Mouse (Mus musculus): ENCODE data around the gene Snx7. TPM values are rescaled to one million over a fixed set of nuclear protein-coding genes. Genes with fewer than 3 reads are reported as not detected.

Gene Snx7
- polyA plus RNA-seq, 1 experiment from 2014 or later, result 13.0 TPM

DNA sequence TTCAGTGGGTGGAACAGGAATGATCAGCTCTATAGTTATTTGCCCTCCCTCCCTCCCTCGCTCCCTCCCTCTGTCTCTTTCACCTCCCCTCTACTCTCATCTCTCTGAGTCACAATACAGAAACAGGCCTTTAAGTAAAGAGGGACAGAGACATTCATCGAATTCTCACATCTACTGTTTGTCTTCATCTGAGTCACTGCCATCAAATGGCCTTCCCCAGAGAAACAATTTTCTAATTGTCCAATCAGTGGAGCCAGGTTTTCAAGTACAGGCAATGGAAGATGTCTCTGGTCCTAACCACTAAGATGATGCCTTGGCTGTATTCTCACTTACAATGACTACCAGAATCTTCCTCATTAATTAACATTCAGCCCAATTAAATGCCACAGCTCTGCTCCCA is 5.8 kb downstream of the Snx7 start:
- Histone ChIP-seq H3K9me3 (replicated peaks; ENCODE audit: control insufficient read depth, low read length) (no peaks in the 10 kb centered on the region), H3K4me1 (ENCODE audit: control insufficient read depth, insufficient read depth, low read length) (no peaks in the 10 kb centered on the region), H3K27ac (ENCODE audit: low read depth, low read length) (no peak overlapping the region), H3K4me2 (ENCODE audit: low read length) (no peak overlapping the region), H3K27me3 (replicated peaks; ENCODE audit: control insufficient read depth, insufficient read depth, low read length) (no peaks in the 10 kb centered on the region), H3K9ac (ENCODE audit: low read length) (no peak overlapping the region), H3K36me3 (ENCODE audit: control insufficient read depth, insufficient read depth, low read length) (no peaks in the 10 kb centered on the region), H3K4me3 (ENCODE audit: low read depth, low read length) (no peak overlapping the region)
- WGBS, result 68% methylated on average over 2 of the region's 2 CpGs
- DNase-seq (ENCODE audit: low spot score), result no peak
- ATAC-seq, result no peak

DNA sequence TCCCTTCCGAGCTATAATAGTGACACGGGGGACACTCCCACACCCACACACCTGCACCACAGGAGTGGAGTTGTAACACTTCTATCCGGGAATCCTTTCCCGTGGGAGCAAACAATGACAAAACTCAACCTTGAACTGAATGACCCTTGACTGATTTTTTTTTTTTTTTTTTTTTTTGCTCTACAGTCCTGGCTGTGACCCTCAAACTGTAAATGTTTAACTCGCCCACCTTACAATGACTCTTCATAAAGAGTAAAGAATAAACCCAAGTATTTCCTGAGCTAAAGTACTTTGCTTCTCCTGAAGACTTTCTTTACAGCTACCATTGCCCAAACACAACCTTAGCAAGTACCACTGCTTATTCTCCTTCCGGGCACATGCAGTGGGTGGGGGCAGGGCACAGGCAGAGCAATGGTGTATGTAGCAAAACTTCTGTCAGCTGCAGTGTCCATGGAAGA is 6.7 kb downstream of the Snx7 start:
- no peak for ATAC-seq
- 89% methylated on average over 6 of the region's 6 CpGs for WGBS
- H3K4me2 ChIP-seq (ENCODE audit: low read length), result no peak overlapping the region
- no peaks in the 10 kb centered on the region for H3K9me3 ChIP-seq (replicated peaks; ENCODE audit: control insufficient read depth, low read length)
- no peak overlapping the region for H3K4me3 ChIP-seq (ENCODE audit: low read depth, low read length)
- no peak overlapping the region for H3K27ac ChIP-seq (ENCODE audit: low read depth, low read length)
- no peaks in the 10 kb centered on the region for H3K27me3 ChIP-seq (replicated peaks; ENCODE audit: control insufficient read depth, insufficient read depth, low read length)
- no peak for DNase-seq (ENCODE audit: low spot score)
- no peaks in the 10 kb centered on the region for H3K36me3 ChIP-seq (ENCODE audit: control insufficient read depth, insufficient read depth, low read length)
- no peaks in the 10 kb centered on the region for H3K4me1 ChIP-seq (ENCODE audit: control insufficient read depth, insufficient read depth, low read length)
- no peak overlapping the region for H3K9ac ChIP-seq (ENCODE audit: low read length)

DNA sequence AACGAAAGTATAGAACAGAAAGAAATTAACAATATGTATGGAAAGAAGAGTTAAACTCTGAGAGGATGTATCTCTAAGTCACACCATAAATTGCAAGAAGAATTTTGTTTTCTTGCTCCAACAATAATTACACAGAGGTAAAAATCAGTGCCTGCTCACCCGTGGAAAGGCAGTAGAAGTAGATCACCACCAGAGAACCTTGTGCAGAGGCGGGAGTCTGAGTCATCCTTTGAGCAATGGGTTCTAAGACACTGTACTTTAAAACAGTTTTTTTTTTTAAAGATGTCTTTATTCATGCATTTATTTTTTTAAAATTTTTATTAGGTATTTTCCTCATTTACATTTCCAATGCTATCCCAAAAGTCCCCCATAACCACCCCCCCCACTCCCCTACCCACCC is 9.7 kb downstream of the Snx7 start:
- H3K4me3 ChIP-seq (ENCODE audit: low read depth, low read length), result no peak overlapping the region
- no peak overlapping the region for H3K27ac ChIP-seq (ENCODE audit: low read depth, low read length)
- H3K36me3 ChIP-seq (ENCODE audit: control insufficient read depth, insufficient read depth, low read length), result no peaks in the 10 kb centered on the region
- DNase-seq (ENCODE audit: low spot score) (no peak), ATAC-seq (no peak)
- no peaks in the 10 kb centered on the region for H3K27me3 ChIP-seq (replicated peaks; ENCODE audit: control insufficient read depth, insufficient read depth, low read length)
- 95% methylated on average over 3 of the region's 3 CpGs for WGBS
- H3K4me1 ChIP-seq (ENCODE audit: control insufficient read depth, insufficient read depth, low read length), result no peaks in the 10 kb centered on the region
- no peak overlapping the region for H3K9ac ChIP-seq (ENCODE audit: low read length)
- H3K4me2 ChIP-seq (ENCODE audit: low read length), result no peak overlapping the region
- H3K9me3 ChIP-seq (replicated peaks; ENCODE audit: control insufficient read depth, low read length), result no peaks in the 10 kb centered on the region

DNA sequence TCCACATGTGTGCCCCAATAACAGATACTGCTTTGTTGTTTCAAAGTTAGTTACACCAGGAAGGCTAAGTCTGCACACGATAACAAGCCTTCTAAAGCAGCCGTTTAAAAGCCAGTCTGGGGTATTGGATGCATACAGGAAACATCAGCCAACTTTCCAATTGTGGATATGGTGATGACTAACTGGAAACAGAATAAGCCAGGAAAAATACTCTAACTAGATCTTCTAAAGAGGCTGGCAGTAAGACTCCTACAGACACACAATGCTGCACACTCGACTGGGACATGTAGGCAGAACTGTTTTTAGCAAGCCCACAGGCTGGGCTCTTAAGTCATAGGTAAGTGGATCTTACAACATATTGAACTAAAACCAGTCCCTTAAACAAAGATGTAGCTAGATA is 15.0 kb downstream of the Snx7 start:
- no peak overlapping the region for H3K4me2 ChIP-seq (ENCODE audit: low read length)
- H3K27me3 ChIP-seq (replicated peaks; ENCODE audit: control insufficient read depth, insufficient read depth, low read length), result no peaks in the 10 kb centered on the region
- no peaks in the 10 kb centered on the region for H3K36me3 ChIP-seq (ENCODE audit: control insufficient read depth, insufficient read depth, low read length)
- no peak overlapping the region for H3K9ac ChIP-seq (ENCODE audit: low read length)
- WGBS, result 81% methylated on average over 3 of the region's 3 CpGs
- ATAC-seq (no peak), DNase-seq (ENCODE audit: low spot score) (no peak)
- H3K4me1 ChIP-seq (ENCODE audit: control insufficient read depth, insufficient read depth, low read length), result no peaks in the 10 kb centered on the region
- no peak overlapping the region for H3K27ac ChIP-seq (ENCODE audit: low read depth, low read length)
- H3K9me3 ChIP-seq (replicated peaks; ENCODE audit: control insufficient read depth, low read length), result no peaks in the 10 kb centered on the region
- H3K4me3 ChIP-seq (ENCODE audit: low read depth, low read length), result no peak overlapping the region

DNA sequence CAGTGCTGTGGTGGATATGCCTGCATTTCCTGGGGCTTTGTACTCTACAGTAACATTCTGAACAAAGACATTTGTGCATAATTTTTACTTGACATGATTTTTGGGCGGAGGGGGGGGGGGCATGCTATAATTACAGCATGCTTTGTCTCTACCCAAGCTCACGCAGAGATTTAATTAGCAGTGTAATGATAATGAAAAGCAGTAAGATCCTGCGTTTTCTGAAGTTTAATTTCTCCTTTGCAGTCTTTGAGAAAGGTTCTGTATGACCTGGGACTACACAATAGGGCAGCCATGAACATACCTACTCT is 16.7 kb downstream of the Snx7 start:
- no peak overlapping the region for H3K4me2 ChIP-seq (ENCODE audit: low read length)
- peak; percentile 38 for DNase-seq (ENCODE audit: low spot score)

DNA sequence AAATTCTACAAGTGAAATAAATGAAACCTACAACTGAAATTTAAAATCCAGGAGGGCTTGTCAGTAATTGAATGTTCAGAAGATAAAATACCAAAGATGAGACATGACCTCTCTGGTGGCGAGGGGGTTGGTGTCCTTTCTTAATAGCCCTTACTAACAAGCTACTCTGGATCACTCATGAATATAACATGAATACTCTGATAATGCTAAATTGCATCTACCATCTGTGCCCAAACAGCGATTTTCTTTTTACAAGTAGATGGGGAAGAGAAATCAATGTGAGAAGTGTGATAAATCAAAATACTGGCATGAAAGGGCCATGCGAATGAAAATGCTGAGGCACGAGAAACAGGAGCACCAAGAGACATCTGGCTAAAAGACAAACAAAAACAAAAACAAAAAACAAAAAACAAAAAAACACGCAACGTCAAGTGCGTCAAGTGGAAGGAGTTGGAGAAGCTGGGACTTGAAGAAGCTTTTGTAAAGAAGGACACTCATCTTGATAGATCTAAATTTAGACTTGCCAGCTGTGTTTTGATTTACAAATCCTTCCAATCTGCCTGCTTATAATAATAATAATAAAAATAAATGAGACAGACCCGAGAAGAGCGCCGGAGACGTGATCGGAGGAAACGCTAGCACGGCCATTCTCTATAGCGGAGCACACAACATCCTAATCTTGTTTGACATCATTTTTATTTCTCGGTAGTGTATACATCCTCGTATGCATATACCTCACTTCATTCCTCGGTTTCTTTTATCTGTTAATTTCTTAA is 17.3 kb downstream of the Snx7 start:
- Histone ChIP-seq H3K36me3 (ENCODE audit: control insufficient read depth, insufficient read depth, low read length) (no peaks in the 10 kb centered on the region), H3K4me1 (ENCODE audit: control insufficient read depth, insufficient read depth, low read length) (no peaks in the 10 kb centered on the region), H3K27ac (ENCODE audit: low read depth, low read length) (peak overlapping the region; percentile 39; the same call in 1 of the 2 replicates), H3K4me2 (ENCODE audit: low read length) (no peak overlapping the region), H3K9me3 (replicated peaks; ENCODE audit: control insufficient read depth, low read length) (no peaks in the 10 kb centered on the region), H3K4me3 (ENCODE audit: low read depth, low read length) (no peak overlapping the region), H3K9ac (ENCODE audit: low read length) (no peak overlapping the region), H3K27me3 (replicated peaks; ENCODE audit: control insufficient read depth, insufficient read depth, low read length) (no peaks in the 10 kb centered on the region)
- DNase-seq (ENCODE audit: low spot score) (peak; percentile 70), ATAC-seq (peak; percentile 80)
- 67% methylated on average over 18 of the region's 18 CpGs for WGBS

More for the DNA sequence above, 16.7 kb downstream of the Snx7 start:
- Histone ChIP-seq H3K9ac (ENCODE audit: low read length) (no peak overlapping the region), H3K4me1 (ENCODE audit: control insufficient read depth, insufficient read depth, low read length) (no peaks in the 10 kb centered on the region), H3K9me3 (replicated peaks; ENCODE audit: control insufficient read depth, low read length) (no peaks in the 10 kb centered on the region), H3K27me3 (replicated peaks; ENCODE audit: control insufficient read depth, insufficient read depth, low read length) (no peaks in the 10 kb centered on the region), H3K36me3 (ENCODE audit: control insufficient read depth, insufficient read depth, low read length) (no peaks in the 10 kb centered on the region), H3K27ac (ENCODE audit: low read depth, low read length) (peak overlapping the region; percentile 39; the same call in 1 of the 2 replicates), H3K4me3 (ENCODE audit: low read depth, low read length) (no peak overlapping the region)
- ATAC-seq, result no peak
- WGBS, result 48% methylated on average over 3 of the region's 3 CpGs

DNA sequence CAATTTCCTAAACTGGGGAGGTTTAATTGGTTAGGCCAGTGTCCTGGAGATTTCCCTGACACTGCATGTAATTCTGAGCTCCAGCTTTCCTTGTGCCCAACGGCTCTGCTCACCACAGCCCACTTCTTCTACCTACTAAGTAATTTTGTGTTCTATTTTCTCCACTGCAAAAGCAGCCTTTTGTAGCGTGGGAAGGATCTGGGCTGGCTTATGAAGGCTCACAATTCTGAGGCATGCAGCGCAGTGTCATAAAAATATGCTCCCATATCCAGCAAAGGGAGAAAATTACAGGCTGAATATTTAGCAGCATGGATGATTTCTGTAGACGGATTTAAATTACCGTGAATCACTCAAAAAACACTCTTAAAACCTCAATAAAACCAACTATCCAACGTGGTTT is 19.9 kb downstream of the Snx7 start:
- ATAC-seq (no peak), DNase-seq (ENCODE audit: low spot score) (no peak)
- no peaks in the 10 kb centered on the region for H3K4me1 ChIP-seq (ENCODE audit: control insufficient read depth, insufficient read depth, low read length)
- no peak overlapping the region for H3K4me2 ChIP-seq (ENCODE audit: low read length)
- no peaks in the 10 kb centered on the region for H3K9me3 ChIP-seq (replicated peaks; ENCODE audit: control insufficient read depth, low read length)
- 0 out of 2 replicates have a peak overlapping the region, but pooled peaks have one; percentile 30 for H3K27ac ChIP-seq (ENCODE audit: low read depth, low read length)
- H3K27me3 ChIP-seq (replicated peaks; ENCODE audit: control insufficient read depth, insufficient read depth, low read length), result no peaks in the 10 kb centered on the region
- H3K4me3 ChIP-seq (ENCODE audit: low read depth, low read length), result no peak overlapping the region
- WGBS, result 84% methylated on average over 6 of the region's 6 CpGs
- H3K9ac ChIP-seq (ENCODE audit: low read length), result no peak overlapping the region
- no peaks in the 10 kb centered on the region for H3K36me3 ChIP-seq (ENCODE audit: control insufficient read depth, insufficient read depth, low read length)

DNA sequence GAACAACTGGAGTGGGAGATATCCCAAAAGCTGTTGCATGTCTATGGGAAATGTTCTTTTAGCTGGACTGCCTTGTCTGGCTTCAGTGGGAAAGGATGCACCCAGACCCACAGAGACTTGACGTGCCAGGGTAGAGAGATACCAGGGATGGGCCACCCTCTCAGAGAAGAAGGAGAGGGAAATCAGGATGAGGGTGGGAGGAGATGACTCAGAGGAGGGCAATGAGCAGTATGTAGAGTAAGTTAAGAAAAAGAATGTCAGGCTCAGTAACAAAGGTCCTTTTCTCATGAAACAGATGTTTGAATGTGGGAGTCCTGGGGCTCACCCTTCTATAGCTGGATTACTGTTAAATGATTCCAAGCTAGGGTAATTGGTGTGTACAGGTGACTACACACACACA is 26.1 kb downstream of the Snx7 start:
- H3K4me2 ChIP-seq (ENCODE audit: low read length), result no peak overlapping the region
- no peak for ATAC-seq

DNA sequence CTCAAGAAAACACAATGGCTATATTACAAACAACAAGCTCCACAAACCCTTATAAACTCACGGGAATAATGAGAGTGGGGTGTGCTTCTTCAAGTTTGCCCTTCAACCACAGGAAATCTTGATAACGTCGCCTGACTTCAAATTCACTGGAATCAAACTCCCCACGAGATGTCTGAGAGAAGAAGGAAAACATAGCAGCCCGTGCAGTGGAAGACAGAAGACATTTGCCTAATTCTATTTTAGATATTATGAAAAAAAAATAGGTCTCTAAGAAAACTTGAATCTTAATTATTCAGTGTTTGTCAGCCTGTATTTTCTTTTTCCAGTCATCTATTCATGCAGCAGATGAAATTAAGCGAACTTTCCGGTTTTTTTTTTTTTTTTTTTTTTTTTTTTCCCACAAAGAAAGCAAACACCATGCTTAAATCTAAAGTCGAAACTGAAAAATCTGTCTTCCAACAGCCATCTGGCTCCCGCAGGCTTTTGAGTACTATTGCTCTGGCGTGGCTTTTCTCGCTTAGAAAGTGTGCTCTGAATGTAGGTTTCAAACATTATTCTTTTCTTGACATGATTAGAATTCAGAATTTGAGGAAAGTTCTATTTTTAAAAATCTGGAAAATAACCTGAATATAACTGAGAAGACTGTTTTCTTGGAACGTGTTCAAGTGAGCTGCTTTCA is 28.7 kb downstream of the Snx7 start:
- no peaks in the 10 kb centered on the region for H3K9me3 ChIP-seq (replicated peaks; ENCODE audit: control insufficient read depth, low read length)
- H3K36me3 ChIP-seq (ENCODE audit: control insufficient read depth, insufficient read depth, low read length), result no peaks in the 10 kb centered on the region
- H3K4me1 ChIP-seq (ENCODE audit: control insufficient read depth, insufficient read depth, low read length), result no peaks in the 10 kb centered on the region
- 62% methylated on average over 12 of the region's 12 CpGs for WGBS
- no peak overlapping the region for H3K9ac ChIP-seq (ENCODE audit: low read length)
- DNase-seq (ENCODE audit: low spot score), result peak; percentile 82
- H3K27me3 ChIP-seq (replicated peaks; ENCODE audit: control insufficient read depth, insufficient read depth, low read length), result no peaks in the 10 kb centered on the region
- H3K4me3 ChIP-seq (ENCODE audit: low read depth, low read length), result no peak overlapping the region
- ATAC-seq, result peak; percentile 73; the same call in 1 of the 2 replicates
- H3K4me2 ChIP-seq (ENCODE audit: low read length), result no peak overlapping the region
- 0 out of 2 replicates have a peak overlapping the region, but pooled peaks have one; percentile 9 for H3K27ac ChIP-seq (ENCODE audit: low read depth, low read length)

More for the DNA sequence above, 26.1 kb downstream of the Snx7 start:
- Histone ChIP-seq H3K27me3 (replicated peaks; ENCODE audit: control insufficient read depth, insufficient read depth, low read length) (no peaks in the 10 kb centered on the region), H3K27ac (ENCODE audit: low read depth, low read length) (no peak overlapping the region), H3K9me3 (replicated peaks; ENCODE audit: control insufficient read depth, low read length) (no peaks in the 10 kb centered on the region), H3K4me1 (ENCODE audit: control insufficient read depth, insufficient read depth, low read length) (no peaks in the 10 kb centered on the region), H3K4me3 (ENCODE audit: low read depth, low read length) (no peak overlapping the region), H3K36me3 (ENCODE audit: control insufficient read depth, insufficient read depth, low read length) (no peaks in the 10 kb centered on the region), H3K9ac (ENCODE audit: low read length) (no peak overlapping the region)
- WGBS, result 84% methylated on average over 1 of the region's 1 CpGs
- DNase-seq (ENCODE audit: low spot score), result no peak
